Mouse (Mus musculus): Measurements from ENCODE around the gene Prr18. TPM values are rescaled to one million over a fixed set of nuclear protein-coding genes. Genes with fewer than 3 reads are reported as not detected.
"Not testable (repeated sequence)": the region's sequence is repeated elsewhere in the genome, so short reads cannot be mapped to it uniquely, and the experiment has no call there.

The Prr18 gene
- polyA plus RNA-seq, 1 experiment from 2014 or later = 0.04 TPM

DNA sequence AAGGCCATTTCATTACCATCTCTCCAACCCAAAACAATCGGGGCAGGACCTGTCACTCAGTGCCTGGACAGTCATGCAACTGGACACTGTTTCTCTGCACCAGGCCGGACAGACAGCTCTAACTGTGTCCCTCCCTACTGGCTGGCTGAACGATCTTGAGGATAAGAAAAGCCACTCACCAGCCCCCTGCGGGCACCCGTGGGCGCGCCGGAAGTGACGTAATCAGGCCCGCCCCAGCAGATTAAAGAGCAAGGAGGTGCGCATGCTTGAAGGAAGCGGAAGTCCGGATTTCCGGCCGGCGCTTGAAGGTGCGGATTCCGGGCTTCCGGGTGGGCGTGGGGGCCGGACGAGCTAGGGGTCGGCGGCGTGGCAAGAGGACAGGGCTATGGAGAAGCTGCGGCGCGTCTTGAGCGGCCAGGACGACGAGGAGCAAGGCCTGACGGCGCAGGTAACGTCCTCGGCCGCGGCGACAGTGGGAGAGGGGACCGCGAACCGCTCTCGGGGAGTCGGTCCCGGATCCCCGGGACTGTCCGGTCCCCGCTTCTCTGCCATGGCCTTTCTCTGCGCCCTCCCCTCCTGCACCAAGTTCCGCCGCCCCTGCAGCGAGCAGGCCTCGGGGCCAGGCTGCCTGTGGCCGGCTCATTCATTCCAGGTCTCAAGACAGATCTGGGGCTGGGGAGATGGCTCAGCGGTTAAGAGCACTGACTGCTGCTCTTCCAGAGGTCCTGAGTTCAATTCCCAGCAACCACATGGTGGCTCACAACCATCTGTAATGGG is 26.2 kb upstream of the Prr18 start, which contains the start of gene Sft2d1:
TSS of gene Sft2d1 (plus strand) at position 265 of the 777 bp plus-strand sequence.
- Histone ChIP-seq H3K4me1 (peaks cover 25% of the 10 kb centered on the region), H3K4me3 (peak within 1 kb of the TSS; percentile 95), H3K4me2 (peak within 1 kb of the TSS; percentile 76), H3K36me3 (no peaks in the 10 kb centered on the region), H3K9ac (peak within 1 kb of the TSS; percentile 88), H3K27ac (peak within 1 kb of the TSS; percentile 71), H3K27me3 (replicated peaks) (no peaks in the 10 kb centered on the region; the same call in 1 of the 2 replicates), H3K9me3 (replicated peaks) (no peaks in the 10 kb centered on the region)
- 2% methylated on average over 47 of the region's 54 CpGs for WGBS (ENCODE audit: insufficient replicate concordance)
- peak; percentile 97 for ATAC-seq

DNA sequence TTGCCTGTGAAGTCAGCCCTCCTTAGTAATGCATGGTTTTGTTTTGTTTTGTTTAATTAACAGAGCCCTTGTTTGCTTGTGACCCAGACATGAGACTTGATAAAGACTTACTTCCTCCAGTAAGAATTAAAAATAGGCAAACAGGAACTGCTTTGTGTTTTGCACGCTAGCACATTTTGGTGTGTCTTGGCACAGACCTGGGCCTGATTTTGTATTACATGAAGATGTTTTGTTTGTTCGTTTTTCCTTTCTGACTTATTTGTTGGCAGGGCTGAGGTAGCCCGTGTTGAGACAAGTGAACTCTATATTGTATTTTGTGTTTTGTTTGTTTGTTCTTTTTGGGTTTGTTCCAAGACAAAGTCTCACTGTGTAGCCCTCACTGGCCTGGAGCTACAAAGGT is 25.5 kb upstream of the Prr18 start:
- Histone ChIP-seq H3K4me3 (peak overlapping the region; percentile 95), H3K27me3 (replicated peaks) (no peaks in the 10 kb centered on the region; the same call in 1 of the 2 replicates), H3K9me3 (replicated peaks) (no peaks in the 10 kb centered on the region), H3K27ac (no peak overlapping the region), H3K9ac (peak overlapping the region; percentile 88), H3K4me2 (peak overlapping the region; percentile 76), H3K36me3 (no peaks in the 10 kb centered on the region; the same call in 1 of the 2 replicates), H3K4me1 (peaks cover 25% of the 10 kb centered on the region)
- 20% methylated on average over 3 of the region's 3 CpGs for WGBS (ENCODE audit: insufficient replicate concordance)
- ATAC-seq = no peak

DNA sequence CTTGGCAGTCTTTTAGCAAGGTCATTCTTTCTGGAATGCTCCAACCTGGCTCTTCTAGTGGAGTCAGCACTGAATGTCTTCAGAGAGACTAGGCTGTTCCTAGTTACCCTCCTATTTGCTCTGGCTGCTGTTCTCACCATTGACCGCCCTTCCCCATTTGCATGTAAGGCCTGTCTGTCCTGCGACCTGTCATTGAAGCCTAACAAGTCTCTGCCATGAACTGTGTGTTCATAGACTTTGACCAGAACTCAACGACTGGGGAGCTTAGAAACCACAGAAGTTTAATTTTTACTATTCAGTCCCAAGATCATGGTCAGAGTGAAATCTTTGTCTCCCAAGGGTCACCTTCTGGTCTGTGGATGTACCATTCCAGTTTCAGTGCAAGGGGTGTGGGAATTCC is 23.3 kb upstream of the Prr18 start:
- no peaks in the 10 kb centered on the region for H3K27me3 ChIP-seq (replicated peaks)
- 70% methylated on average over 3 of the region's 3 CpGs for WGBS (ENCODE audit: insufficient replicate concordance)
- no peak for ATAC-seq

DNA sequence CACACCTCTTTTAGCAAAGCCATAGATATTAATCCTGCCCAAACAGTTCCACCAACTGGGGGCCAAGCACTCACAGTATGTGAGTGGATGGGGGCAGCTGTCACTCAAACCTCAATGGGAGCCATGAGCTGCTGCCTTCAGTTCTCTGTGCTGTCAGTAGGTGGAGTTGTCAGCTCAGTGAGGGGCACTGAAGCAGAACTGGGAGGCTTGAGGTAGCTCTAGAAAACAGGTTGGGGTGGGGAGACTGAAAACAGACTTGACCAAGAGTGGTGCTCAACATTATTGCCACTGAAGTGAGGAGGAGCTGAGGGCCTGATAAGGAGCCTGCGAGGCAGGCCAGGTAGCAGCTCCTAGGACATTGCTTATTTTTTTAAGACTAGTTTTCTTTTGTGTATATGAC is 21.0 kb upstream of the Prr18 start:
- Histone ChIP-seq H3K9me3 (replicated peaks) (no peaks in the 10 kb centered on the region), H3K36me3 (peaks cover 15% of the 10 kb centered on the region), H3K9ac (no peak overlapping the region), H3K4me2 (no peak overlapping the region), H3K4me1 (peaks cover 25% of the 10 kb centered on the region), H3K27me3 (replicated peaks) (no peaks in the 10 kb centered on the region), H3K4me3 (no peak overlapping the region), H3K27ac (no peak overlapping the region)
- 80% methylated on average over 1 of the region's 1 CpGs for WGBS (ENCODE audit: insufficient replicate concordance)
- ATAC-seq = no peak

More for the DNA sequence above, 23.3 kb upstream of the Prr18 start:
- Histone ChIP-seq H3K9me3 (replicated peaks) (no peaks in the 10 kb centered on the region), H3K9ac (no peak overlapping the region), H3K4me1 (peaks cover 25% of the 10 kb centered on the region), H3K4me3 (no peak overlapping the region), H3K27ac (no peak overlapping the region), H3K4me2 (no peak overlapping the region), H3K36me3 (peaks cover 4% of the 10 kb centered on the region)

DNA sequence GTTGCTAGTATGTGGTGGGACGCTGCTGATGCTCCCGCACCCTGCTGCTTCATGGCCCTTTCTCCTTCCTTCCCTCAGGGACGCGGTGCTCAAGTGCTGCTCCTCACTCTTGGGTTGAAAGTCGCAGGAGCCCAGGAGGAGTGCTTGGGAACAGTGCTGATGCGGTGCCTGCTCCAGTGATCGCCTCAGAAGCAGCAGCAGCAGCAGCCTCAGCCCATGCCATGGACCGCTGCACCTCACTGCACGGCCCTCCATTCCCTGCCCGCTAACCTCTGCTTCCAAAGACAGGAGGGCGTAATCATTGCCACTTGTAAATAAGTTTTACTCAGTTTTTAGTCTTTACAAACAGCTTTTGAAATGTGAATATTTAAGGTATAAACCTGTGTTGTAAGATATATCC is 10.4 kb upstream of the Prr18 start:
- H3K9me3 ChIP-seq (replicated peaks); H3K9ac ChIP-seq; H3K4me1 ChIP-seq; H3K27ac ChIP-seq; H3K4me3 ChIP-seq; H3K27me3 ChIP-seq (replicated peaks); H3K4me2 ChIP-seq; ATAC-seq: not testable (repeated sequence)
- WGBS (ENCODE audit: insufficient replicate concordance) = 89% methylated on average over 10 of the region's 11 CpGs
- H3K36me3 ChIP-seq = peaks cover 41% of the 10 kb centered on the region

DNA sequence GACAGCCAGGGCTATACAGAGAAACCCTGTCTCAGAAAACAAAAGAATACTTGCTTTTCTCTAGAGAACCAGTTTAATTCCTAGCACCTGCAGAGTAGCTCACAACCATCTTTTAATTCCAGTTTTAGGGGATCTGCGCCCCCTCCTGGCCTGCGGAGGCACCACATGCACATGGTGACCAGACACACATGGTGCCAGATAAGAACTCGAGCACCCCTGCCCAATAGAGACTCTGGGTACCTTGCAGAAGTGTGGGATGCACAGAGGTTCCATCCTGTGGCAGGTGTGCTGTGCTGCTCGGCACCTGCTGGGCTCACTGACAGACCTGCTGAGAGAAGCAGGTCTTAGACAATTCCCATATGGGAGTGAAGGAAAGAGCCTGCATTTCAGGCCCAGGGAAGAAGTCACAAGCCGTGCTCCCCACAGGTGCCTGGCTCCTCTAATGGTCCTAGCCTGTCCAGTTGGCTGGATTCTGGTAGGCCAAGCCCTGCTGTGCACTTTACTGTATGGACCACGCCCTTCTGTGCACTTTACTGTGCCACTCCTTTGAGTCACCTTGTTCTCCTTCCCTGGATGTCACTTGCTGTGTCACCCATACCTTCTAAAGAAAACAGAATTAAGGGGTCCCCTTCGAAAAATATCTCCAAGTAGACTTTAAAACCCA is 8.6 kb upstream of the Prr18 start:
- Histone ChIP-seq H3K4me3 (no peak overlapping the region), H3K27ac (no peak overlapping the region), H3K9me3 (replicated peaks) (no peaks in the 10 kb centered on the region), H3K36me3 (peaks cover 37% of the 10 kb centered on the region), H3K4me1 (no peaks in the 10 kb centered on the region), H3K27me3 (replicated peaks) (no peaks in the 10 kb centered on the region), H3K4me2 (no peak overlapping the region), H3K9ac (no peak overlapping the region)
- no peak for ATAC-seq
- 57% methylated on average over 7 of the region's 7 CpGs for WGBS (ENCODE audit: insufficient replicate concordance)

DNA sequence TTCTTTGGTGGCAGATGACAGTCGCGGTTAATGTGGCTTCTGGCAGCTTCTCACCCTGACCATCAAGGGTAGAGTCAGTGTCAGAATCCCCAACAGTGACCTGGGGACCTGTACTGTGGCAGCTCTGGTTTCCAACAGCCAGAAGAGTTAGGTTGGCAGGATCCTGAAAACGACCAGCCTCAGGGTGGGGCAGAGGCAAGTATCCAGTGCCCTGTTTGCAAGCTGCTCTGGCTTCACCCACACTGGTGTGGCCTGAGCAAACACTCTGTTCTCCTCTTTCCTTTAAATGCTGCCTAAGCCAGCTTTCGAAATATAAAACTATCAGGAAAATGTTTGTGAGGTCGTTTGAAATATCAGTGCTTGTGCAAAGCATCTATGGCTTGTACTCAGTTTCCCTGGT is 6.7 kb upstream of the Prr18 start:
- Histone ChIP-seq H3K4me1 (no peaks in the 10 kb centered on the region), H3K27ac (no peak overlapping the region), H3K27me3 (replicated peaks) (no peaks in the 10 kb centered on the region), H3K9me3 (replicated peaks) (no peaks in the 10 kb centered on the region), H3K4me3 (no peak overlapping the region), H3K4me2 (no peak overlapping the region), H3K36me3 (peaks cover 19% of the 10 kb centered on the region), H3K9ac (no peak overlapping the region)
- no peak for ATAC-seq
- 60% methylated on average over 5 of the region's 5 CpGs for WGBS (ENCODE audit: insufficient replicate concordance)

DNA sequence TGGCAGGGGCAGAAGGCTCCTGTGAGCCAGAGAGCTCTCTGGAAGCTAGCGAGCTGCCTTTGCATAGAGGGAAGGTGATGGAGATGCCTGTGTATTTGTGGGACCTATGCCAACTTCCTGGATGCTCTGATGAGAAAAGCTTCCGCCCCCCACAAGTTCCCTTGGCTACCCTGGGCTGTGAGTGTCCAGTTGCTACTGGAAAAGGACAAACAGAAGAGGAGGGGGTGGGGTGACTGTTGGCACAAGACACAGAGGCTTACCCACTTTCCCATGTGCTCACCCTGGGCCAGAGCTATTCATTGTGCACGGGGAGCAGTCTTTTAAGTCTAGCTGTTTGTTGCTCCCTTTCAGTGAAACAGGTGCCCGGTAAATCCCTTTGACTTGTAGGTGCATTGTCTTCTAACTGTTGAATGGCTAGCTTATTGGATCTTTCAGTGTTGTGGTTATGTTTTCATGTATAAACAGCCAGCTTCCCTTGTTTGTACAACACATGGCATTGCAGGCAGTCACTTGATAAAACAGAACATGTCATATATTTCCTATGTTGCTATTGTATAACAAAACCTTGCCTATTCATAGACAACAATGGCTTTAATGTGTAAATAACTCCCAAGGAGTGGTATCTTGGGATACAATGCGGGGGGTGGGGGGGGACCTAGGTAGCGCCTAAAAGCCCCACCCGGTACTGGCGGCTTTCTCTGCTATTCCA is 2.6 kb downstream of the Prr18 start:
- Histone ChIP-seq H3K27ac (no peak overlapping the region), H3K4me3 (no peak overlapping the region), H3K36me3 (no peaks in the 10 kb centered on the region), H3K4me2 (no peak overlapping the region), H3K9me3 (replicated peaks) (no peaks in the 10 kb centered on the region), H3K9ac (no peak overlapping the region), H3K4me1 (peaks cover 15% of the 10 kb centered on the region; the same call in 1 of the 2 replicates), H3K27me3 (replicated peaks) (peaks cover 62% of the 10 kb centered on the region)
- no peak for ATAC-seq
- 33% methylated on average over 8 of the region's 8 CpGs for WGBS (ENCODE audit: insufficient replicate concordance)

DNA sequence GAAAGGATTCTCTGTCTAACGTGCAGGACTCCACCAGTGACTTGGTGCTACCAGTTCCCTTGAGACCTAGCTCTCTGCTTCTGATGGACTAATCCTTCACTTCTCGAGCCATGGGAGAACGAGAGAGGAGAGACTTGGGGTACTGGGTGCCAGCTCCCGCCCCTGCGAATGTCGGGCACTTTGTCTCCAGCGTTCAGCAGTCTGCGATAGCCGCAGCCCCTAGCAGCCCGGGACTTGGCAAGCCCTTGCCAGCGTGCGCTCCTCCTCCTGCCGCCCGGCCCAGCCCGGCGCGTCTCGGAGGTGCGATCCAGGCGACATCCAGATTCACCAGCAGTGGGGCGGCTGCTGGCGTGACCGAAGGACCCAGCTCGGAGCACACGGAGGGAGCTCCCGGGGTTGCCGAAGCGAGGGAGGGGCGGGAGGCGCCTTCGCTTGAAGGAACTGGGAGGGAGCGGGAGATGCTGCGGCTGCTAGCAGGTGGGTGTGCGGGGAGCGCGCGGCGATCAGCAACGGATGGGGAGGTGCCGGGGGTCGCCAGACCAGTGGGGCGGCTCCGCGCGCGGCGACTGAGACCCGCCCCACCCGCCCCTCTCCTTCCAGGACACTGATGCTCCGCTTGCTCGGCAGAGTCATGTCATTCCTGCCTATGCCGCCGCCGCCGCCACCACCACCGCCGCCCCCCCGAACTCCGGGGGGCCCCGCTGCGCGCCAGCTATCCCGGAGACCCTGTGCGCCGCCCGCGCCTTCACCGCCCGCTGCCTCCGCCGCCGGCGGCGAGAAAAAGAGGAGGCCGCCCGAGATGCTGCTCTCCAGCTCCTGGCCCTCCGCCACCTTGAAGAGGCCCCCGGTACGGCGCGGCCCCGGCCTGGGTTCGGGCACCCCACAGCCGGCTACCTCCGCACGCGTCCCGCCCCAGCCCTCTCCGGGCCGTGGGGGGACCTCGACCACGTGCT is 3.4 kb downstream of the Prr18 start:
- H3K4me3 ChIP-seq = peak overlapping the region; percentile 44
- H3K36me3 ChIP-seq = no peaks in the 10 kb centered on the region
- H3K4me1 ChIP-seq = peaks cover 15% of the 10 kb centered on the region; the same call in 1 of the 2 replicates
- H3K9me3 ChIP-seq (replicated peaks) = no peaks in the 10 kb centered on the region
- peak overlapping the region; percentile 69 for H3K4me2 ChIP-seq
- no peak overlapping the region for H3K9ac ChIP-seq
- 2% methylated on average over 91 of the region's 92 CpGs for WGBS (ENCODE audit: insufficient replicate concordance)
- no peak overlapping the region for H3K27ac ChIP-seq
- ATAC-seq = 0 out of 2 replicates have a peak, but pooled peaks have one; percentile 15
- peaks cover 62% of the 10 kb centered on the region for H3K27me3 ChIP-seq (replicated peaks)

DNA sequence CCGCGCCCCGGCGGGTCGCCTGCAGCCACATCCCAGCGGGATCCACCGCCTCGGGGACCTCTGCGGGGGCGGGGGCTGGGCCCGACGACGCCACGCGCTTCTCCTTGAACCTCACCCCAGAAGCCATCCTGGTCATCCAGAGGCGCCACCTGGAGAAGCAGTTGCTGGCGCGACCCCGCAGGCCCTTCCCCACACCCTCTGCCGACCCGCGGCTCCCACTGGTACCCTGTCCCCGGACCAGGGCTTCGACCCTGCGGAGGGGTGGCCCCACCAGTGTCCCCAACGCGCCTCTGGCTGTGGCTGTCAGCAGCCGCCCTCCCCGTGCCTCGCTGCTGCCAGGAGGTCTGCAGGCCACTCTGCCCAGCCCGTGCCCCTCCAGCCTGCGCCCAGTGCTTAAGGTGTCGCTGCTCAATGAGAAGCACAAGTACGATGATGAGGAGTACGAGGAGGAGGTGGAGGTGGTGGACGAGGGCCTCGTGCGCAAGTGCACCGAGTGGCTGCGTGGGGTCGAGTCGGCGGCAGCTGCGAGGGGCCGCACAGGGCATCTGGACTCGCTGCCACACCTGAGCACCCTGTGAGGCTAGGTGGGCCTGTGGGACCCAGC is 4.2 kb downstream of the Prr18 start:
- ATAC-seq = 0 out of 2 replicates have a peak, but pooled peaks have one; percentile 18
- Histone ChIP-seq H3K4me1 (peaks cover 15% of the 10 kb centered on the region; the same call in 1 of the 2 replicates), H3K9ac (no peak overlapping the region), H3K27ac (no peak overlapping the region), H3K4me2 (peak overlapping the region; percentile 69), H3K27me3 (replicated peaks) (peaks cover 62% of the 10 kb centered on the region), H3K4me3 (peak overlapping the region; percentile 44), H3K9me3 (replicated peaks) (no peaks in the 10 kb centered on the region), H3K36me3 (no peaks in the 10 kb centered on the region)
- 13% methylated on average over 46 of the region's 46 CpGs for WGBS (ENCODE audit: insufficient replicate concordance)

DNA sequence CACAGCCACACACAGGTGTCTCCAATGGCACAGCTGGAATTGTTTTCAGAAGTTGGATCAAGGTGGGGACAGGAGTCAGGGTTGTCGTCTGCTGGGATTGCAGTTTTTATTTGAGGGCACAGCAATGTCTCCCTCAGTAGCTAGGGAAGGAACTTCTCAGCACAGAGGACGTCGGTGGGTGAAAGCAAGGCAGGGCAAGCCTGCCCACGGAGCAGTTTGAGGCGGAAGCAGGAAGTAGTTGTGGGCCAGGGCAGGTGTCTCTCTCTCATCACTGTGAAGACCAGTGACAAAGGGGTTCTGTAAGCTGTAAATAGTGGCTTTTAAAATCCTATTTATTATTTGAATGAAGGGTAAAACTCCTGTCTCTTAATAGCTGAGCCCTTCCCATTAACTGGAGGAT is 5.4 kb downstream of the Prr18 start:
- Histone ChIP-seq H3K9ac (no peak overlapping the region), H3K4me2 (no peak overlapping the region), H3K4me1 (peaks cover 15% of the 10 kb centered on the region; the same call in 1 of the 2 replicates), H3K4me3 (no peak overlapping the region), H3K9me3 (replicated peaks) (no peaks in the 10 kb centered on the region), H3K36me3 (no peaks in the 10 kb centered on the region), H3K27ac (no peak overlapping the region), H3K27me3 (replicated peaks) (peaks cover 60% of the 10 kb centered on the region)
- no peak for ATAC-seq
- WGBS (ENCODE audit: insufficient replicate concordance) = 15% methylated on average over 5 of the region's 5 CpGs

Data from liver, embryonic 12.5 days (tissue).